Mouse (Mus musculus) lung, adult 2 months (tissue): Measurements from ENCODE around the gene Clec2e.

ENCODE experiments used
- CTCF ChIP-seq: fragments of 200-500 bp; IDR thresholded peaks from 2 replicates; pipeline ENCODE4 v1.5.1; 2011; ENCODE audit warnings: mild to moderate bottlenecking, low read length, control low read depth; ENCODE audit not compliant: insufficient read depth
- POLR2A ChIP-seq: fragments of 200-500 bp; IDR thresholded peaks from 2 replicates; pipeline ENCODE4 v1.6.1; 2011; ENCODE audit warnings: low read depth, mild to moderate bottlenecking, control low read depth, low read length, borderline replicate concordance; ENCODE audit errors: extremely low read depth

DNA sequence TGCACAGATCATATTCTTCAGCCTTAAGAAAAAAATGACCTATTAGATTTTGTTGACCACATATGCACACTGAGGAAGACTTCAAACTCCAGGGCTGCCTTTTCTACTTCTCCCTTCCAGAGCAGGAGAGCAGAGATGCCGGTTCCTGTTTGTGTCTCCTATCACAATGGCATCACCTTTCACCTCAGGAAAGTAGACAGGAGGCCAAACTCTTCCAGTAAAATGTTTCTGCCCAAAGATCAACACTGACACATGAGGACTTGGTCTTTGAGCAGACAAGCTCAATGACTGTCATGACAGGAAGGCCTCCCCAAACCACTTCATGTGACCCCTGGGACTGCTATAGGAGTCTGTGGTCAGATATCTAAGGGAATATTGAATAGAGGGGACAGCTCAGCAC lies 11.8 kb upstream of the Clec2e start:
- no peak for TF ChIP-seq CTCF
- no peak for TF ChIP-seq POLR2A
